Mouse (Mus musculus) layer of hippocampus, postnatal 25 days (tissue): ENCODE data around the gene Fsip2. TPM values are rescaled to one million over a fixed set of nuclear protein-coding genes. Genes with fewer than 3 reads are reported as not detected.

Experiments used
- DNase-seq, 2 experiments: peaks; one replicate each; pipeline ENCODE4 v3.0.0; 2022; ENCODE audit warnings: mixed read lengths in 2 of 2, low spot score in 1 of 2; ENCODE audit errors: extremely low spot score in 1 of 2
- total RNA-seq, 2 experiments: library from RNA; stranded (reverse); gene quantifications; 2 replicates each; pipeline ENCODE4 v1.2.3; 2021

Fsip2 gene
- not detected for total RNA-seq

- DNase-seq = no peak
These were observed at the start of gene Fsip2 for GRCm38 (mm10) chr2:82943472-82943871. Gene Fsip2 (plus strand): TSS chr2:82943634.

- no peak for DNase-seq
These were observed 20.0 kb downstream of the Fsip2 start for GRCm38 (mm10) chr2:82963443-82963842.

GRCm38 (mm10) chr2:83025853-83026252 lies 82.4 kb downstream of the Fsip2 start:
- no peak for DNase-seq

GRCm38 (mm10) chr2:83052914-83053690 lies 109.7 kb downstream of the Fsip2 start:
- DNase-seq = no peak
